Mouse (Mus musculus): ENCODE results near the gene Tmem151b.

Gene Tmem151b

DNA sequence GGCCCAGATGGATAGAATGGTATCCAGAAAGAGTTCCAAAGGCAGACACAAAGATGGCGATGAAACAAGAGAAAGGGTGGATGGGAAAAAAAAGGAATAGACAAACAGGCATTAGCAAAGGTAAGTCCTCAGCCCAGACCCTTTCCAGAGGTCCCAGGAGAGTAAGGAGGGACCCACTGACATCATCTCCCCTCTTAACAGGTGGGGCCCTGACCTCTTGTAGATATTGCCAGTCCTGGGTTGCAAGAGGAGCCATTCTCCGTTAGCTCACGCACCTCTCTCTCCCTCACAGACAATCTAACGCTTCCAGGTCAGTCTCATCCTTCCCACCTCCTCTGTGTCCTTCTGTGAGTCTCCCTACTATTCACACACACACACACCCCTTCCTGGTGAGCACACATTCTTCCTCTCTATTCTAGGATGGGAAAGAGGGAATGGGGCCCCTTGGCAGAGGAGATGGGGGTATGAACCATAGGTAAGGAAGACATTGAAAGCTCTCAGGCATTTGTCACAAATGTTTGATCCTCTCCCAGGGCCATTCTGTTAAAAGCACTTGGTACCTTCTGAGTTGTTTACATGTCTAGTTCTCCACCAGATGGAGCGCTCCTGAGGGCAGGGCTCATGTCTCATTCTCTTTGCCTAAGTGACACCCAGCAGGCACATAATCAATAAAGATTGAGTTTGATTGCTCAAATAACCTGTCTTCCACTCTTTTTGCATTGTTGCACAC, 1.9 kb downstream of the Tmem151b start:
- no peak for ATAC-seq (ENCODE audit: insufficient number of reproducible peaks, low FRiP score, low TSS enrichment)

DNA sequence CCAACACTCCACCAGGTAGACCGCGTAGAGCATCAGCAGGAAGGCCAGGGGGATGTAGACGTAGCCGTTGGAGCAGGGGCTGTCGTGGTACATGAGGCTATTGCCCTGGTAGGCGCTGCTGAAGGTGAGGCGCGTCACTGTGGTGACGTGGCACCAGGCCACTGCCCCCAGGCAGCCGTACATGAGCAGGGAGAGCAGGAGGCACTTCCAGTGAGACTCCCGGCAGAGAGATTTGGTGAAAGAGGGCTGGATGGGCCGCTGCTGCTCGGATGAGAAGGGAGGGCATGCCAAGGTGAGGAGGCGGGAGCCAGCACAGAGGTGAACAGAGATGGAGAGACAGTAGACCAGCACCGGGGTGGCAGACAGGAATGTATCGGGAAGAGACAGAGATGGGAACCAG, 2.5 kb downstream of the Tmem151b start:
- no peak for ATAC-seq (ENCODE audit: insufficient number of reproducible peaks, low FRiP score, low TSS enrichment)

DNA sequence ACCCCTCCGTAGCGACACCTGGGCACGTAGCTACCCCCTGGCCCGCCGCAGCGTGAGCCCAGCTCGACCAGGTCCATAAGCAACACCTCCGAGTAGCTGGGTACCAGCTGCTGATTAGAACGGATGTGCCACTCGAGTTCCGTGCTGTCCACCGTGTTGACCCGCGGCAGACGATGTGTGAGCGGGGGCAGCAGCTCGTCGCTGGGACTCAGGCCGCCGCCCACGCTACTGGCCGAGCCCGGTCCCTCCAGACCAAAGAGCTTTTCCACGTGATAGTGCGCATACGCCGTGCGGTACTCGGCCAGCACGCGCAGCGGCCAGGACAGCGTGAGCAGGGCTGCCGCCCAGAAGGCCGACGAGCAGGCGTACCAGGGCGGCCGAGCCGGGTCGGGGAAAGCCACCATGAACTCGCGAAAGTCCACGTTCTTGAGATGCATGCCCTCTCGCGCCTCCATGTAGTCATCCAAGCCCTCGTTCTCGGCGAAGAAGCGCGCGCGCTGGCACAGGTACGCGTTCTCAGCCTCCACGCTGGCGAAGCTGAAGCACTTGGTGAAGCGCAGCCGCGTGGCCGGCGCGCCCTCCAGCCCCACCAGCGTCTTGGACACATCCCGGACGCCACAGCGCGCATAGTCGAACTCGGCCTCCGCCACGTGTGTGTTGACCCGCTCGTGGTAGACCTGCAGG, 4.1 kb downstream of the Tmem151b start:
- ATAC-seq (ENCODE audit: insufficient number of reproducible peaks, low FRiP score, low TSS enrichment) = no peak

DNA sequence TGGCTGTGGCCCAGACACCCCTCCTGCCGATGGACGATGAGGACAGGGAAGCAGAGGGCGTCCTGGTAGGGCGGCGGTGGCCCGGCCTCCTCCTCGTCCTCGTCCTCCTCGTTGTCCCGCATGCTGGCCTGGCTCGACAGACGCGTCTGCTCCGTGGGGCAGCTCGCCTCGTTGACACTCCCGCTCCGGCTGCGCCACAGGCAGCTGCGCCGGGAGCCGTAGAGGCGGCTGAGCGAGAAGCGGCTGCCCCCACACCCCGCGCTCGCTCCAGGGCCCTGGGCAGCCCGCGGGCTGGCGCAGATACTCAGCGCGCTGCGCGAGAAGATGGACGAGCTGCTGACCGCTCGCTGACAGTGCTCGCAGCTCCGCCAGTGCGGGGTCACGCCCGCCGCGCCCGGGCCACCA, 4.6 kb downstream of the Tmem151b start:
- ATAC-seq (ENCODE audit: insufficient number of reproducible peaks, low FRiP score, low TSS enrichment) = no peak

GRCm38 (mm10) chr17:45544001-45544872, 5.2 kb downstream of the Tmem151b start:
- no peak for ATAC-seq (ENCODE audit: insufficient number of reproducible peaks, low FRiP score, low TSS enrichment)

DNA sequence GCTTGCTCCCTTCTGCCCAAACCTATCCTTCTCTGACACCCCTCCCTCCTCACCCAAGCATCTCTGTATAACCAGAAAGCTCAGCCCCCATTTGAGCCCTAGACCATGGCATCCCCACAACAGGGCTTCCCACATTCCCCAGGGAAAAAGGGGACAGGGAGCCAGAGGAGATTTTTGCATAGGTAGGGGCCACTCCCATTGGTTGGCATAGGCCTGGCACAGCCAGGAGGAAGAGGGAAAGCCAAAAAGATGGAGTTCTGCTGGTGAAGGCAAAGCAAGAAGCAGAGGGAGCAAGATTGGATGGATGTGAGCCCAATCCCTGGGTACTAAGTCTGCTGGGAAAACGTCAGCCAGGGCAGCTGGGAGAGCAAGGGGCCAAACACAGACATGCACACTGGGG, 6.4 kb downstream of the Tmem151b start:
- no peak for ATAC-seq (ENCODE audit: insufficient number of reproducible peaks, low FRiP score, low TSS enrichment)

DNA sequence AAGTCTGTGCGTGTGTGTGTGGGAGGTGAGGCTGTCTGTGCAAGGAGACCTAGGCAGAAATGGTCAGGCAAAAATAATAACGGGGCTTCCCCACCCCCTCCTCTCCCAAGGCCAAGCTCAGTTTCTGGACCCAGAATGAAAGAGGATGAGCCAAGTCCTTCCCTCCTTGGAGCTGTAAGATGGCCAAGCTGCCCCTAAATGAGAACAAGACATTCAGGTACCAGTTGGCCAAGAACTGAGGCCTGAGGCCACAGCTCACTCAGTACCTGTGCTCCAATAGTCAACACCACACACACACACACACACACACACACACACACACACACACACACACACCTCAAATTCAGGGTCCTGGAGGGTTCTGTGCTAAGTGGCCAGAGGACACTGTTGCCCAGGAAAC, 6.8 kb downstream of the Tmem151b start:
- no peak for ATAC-seq (ENCODE audit: insufficient number of reproducible peaks, low FRiP score, low TSS enrichment)

DNA sequence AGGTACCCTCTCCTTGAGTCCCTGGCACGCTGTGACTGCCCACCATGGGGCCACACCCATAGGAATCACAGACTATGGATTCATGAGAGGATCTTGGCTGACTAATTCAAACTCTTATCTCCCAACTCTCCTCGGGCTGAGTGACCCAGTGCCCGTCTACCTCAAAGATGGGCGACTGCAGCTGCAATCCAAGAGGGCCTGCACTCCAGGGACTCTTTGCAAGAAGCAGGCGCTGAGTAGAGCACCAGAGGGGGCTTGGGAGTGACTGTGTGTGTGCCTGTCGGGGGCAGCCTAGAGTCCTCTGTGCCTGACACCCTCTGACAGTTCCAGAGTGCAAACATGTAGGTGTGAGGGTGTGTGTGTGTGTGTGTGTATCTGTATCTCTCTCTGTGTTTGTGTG, 7.3 kb downstream of the Tmem151b start:
- no peak for ATAC-seq (ENCODE audit: insufficient number of reproducible peaks, low FRiP score, low TSS enrichment)

DNA sequence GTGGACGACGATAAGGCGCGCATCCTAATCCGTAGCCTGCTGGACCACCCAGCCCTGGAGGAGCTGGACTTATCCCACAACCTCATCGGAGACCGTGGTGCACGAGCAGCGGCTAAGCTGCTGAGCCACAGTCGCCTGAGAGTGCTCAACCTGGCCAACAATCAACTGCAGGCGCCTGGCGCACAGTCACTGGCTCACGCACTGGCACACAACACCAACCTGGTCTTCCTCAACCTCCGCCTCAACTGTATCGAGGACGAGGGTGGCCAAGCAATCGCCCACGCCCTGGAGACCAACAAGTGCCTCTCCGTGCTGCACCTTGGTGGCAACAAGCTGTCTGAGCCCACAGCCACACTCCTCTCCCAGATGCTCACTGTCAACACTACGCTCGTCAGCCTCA, 9.8 kb downstream of the Tmem151b start:
- no peak for ATAC-seq (ENCODE audit: insufficient number of reproducible peaks, low FRiP score, low TSS enrichment)

DNA sequence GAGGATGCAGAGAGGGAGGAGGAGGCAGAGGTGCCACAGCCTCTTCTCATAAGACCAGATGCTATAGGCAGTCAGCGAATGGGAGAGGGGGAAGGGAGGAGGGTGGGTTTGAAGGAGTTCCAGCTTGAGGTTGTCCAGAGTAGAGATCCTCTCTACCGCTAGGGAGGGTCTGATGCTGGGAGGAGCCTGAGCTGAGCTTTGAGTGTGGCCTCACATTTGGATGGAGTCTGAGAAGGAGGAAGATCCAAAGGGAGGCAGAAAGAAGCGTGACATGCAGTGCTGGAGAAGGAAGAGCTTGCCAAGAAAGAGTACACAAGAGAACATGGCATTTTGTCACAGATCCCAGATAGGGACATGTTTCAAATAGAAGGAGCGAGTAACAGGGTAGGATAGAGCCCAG, 11.1 kb downstream of the Tmem151b start:
- ATAC-seq (ENCODE audit: insufficient number of reproducible peaks, low FRiP score, low TSS enrichment) = no peak

- ATAC-seq (ENCODE audit: insufficient number of reproducible peaks, low FRiP score, low TSS enrichment) = no peak
These were observed 13.2 kb downstream of the Tmem151b start for GRCm38 (mm10) chr17:45536264-45536663.

- ATAC-seq (ENCODE audit: insufficient number of reproducible peaks, low FRiP score, low TSS enrichment) = no peak
These were observed 16.6 kb downstream of the Tmem151b start for GRCm38 (mm10) chr17:45532896-45533295.

DNA sequence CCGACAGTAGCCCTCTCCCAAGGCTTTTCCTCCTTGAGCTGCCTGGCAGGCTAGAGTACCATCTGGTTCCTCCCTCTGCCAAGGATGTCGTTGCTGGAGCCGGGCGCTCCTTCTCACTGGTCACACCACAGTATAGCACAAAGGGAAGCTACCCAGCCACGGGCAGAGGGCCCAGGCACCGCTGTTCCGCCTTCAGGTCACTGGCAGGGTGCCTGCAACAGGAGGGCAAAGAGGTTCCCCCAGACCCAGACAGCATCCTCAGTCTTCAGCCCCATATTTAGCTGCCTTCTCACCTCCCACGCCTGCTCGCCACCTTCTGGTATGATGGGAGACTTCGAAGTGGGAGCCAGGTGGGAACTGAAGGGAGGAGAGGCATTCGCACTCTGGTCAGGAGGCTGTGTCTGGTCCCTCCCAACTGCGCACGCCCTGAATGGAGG, 19.1 kb downstream of the Tmem151b start:
- peak; percentile 86 for ATAC-seq (ENCODE audit: insufficient number of reproducible peaks, low FRiP score, low TSS enrichment)

GRCm38 (mm10) chr17:45526571-45526970, 22.9 kb downstream of the Tmem151b start:
- ATAC-seq (ENCODE audit: insufficient number of reproducible peaks, low FRiP score, low TSS enrichment) = peak; percentile 45; the same call in 1 of the 2 replicates

- ATAC-seq (ENCODE audit: insufficient number of reproducible peaks, low FRiP score, low TSS enrichment) = no peak
These were observed 24.5 kb downstream of the Tmem151b start for GRCm38 (mm10) chr17:45524961-45525360.

DNA sequence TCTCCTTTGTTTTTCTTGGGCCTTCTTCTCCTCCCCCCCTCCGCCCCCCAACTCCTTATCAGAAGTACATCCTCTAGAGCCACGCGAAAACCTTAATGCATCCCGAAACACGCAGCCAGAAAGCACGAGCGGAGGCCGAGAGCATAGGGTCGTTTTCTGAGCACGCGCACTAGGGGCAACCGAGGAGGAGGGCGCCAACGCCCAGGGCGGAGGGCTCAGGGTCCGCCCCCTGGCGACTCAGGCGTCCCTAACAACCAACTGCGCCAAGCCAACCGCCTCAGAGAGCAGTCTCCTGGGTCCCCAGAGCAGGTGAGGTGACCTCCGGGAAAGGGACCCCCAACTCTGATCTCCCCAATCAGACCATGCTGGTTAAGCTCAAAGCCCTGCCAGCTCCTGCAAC, 26.2 kb downstream of the Tmem151b start, which contains the start of gene Tcte1:
Gene Tcte1, plus strand, starts transcription at position 172 of the 400 bp plus-strand sequence.
- ATAC-seq (ENCODE audit: insufficient number of reproducible peaks, low FRiP score, low TSS enrichment) = no peak

GRCm38 (mm10) chr17:45520136-45520535, 29.3 kb downstream of the Tmem151b start:
- no peak for ATAC-seq (ENCODE audit: insufficient number of reproducible peaks, low FRiP score, low TSS enrichment)

GRCm38 (mm10) chr17:45518766-45519475, 30.6 kb downstream of the Tmem151b start:
- peak; percentile 74 for ATAC-seq (ENCODE audit: insufficient number of reproducible peaks, low FRiP score, low TSS enrichment)

DNA sequence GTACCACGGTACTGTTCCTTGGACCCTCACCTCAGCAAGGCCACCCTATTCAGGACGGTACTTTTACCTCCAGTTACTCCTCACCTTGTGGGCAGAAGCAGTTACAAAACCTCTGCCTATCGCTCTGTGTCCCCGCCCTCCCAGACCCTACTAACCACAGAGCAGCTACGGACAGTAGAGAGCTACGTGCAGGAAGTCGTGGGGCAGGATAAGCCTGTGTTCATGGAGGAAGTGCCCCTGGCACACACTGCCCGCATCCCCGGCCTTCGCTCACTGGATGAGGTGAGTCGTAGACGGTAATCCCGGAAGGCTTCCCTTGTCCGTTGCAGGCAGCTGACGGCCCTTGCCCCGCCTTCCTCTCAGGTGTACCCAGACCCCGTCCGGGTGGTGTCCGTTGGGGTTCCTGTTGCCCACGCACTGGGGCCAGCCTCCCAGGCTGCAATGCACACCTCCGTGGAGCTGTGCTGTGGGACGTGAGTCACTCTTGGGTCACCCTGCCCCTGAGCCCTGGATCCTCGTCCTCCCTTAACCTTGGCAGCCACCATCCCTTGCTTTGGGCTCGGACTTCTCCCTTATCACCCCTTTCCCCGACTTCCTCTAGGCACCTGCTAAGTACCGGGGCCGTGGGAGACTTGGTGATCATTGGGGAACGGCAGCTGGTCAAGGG, 31.8 kb downstream of the Tmem151b start:
- ATAC-seq (ENCODE audit: insufficient number of reproducible peaks, low FRiP score, low TSS enrichment) = no peak

DNA sequence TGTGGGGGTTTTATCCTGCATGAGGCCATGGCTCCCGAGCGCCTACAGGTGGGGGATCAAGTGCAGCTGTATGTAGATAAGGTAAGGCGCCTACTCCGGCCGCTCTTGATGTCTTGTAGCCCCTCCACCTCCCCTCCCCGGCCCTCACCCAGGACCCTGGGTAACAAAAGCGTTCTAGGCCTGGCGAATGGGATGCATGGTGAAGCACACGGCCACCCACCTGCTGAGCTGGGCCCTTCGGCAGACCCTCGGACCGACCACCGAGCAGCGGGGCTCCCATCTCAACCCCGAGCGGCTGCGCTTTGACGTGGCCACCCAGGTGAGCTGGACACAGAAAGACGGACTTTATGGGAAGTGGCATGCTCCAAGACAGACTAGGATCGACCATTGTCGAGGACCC, 32.3 kb downstream of the Tmem151b start:
- ATAC-seq (ENCODE audit: insufficient number of reproducible peaks, low FRiP score, low TSS enrichment) = no peak

All from cerebellum, adult (tissue).